Comparison of ENCODE assay signal across 28 mouse cellular contexts in the genomic region with DNA sequence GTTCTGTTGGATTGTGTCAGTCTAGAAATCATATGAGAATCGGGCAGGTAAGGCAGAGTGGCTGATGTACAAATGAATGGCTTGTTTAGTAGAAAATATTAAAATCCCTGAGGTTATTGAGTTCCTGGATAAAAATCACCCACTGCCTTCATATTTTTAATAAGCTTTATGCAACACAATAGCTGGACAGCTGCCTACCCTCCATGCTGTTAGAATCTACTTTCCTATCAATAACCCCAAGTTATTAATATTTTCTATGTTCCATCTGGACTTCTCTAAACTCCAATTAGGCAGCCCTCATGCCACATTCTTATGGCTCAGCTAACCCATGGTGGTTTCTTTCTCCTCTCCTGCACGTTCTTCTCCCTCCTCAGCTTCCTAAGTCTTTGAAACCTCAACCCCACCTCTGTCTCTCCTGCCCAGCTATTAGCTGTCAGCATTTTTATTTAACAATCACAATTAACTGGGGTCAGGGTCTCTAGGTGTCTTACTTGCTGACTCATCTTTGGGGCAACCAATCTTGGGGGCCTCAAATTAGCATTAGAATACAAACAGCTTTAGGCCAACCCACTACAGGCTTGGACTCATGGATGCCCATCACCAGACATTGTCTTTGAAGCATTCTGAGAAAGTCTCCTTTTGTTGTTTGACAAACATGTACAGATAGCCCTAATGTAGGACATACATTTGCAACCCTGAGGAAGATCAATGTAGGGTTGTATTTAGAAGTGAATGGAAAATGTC.
"Had no signal": no experiment of that assay in that cellular context is flagged by ENCODE, and none has a peak within 500 bp of the region (broad histone marks: within the 10 kb centered on the region; RNA-seq: fewer than 3 reads in every experiment).

No protein-coding gene starts in this region.

- ATAC-seq: hindbrain, embryonic 16.5 days; inflammation-experienced regulatory T-cells, adult 6 months; intestine, embryonic 15.5 days; intestine, postnatal 0 days; liver, postnatal 0 days had no signal

- H3K9ac ChIP-seq: heart, embryonic 12.5 days; hindbrain, embryonic 12.5 days; hindbrain, embryonic 14.5 days; intestine, embryonic 15.5 days; limb, embryonic 12.5 days; liver, embryonic 13.5 days; liver, embryonic 15.5 days; liver, postnatal 0 days had no signal

- H3K36me3 ChIP-seq: heart, embryonic 10.5 days; heart, embryonic 12.5 days; hindbrain, embryonic 10.5 days; hindbrain, embryonic 12.5 days; intestine, embryonic 15.5 days; limb, embryonic 12.5 days; liver, embryonic 13.5 days; liver, embryonic 15.5 days had no signal

- H3K27ac ChIP-seq: gastrocnemius, adult 2 months; heart, embryonic 10.5 days; hindbrain, embryonic 10.5 days; hindbrain, embryonic 12.5 days; hindbrain, embryonic 14.5 days; intestine, embryonic 15.5 days; left cerebral cortex, adult 2 months; limb, embryonic 10.5 days; limb, embryonic 12.5 days; liver, embryonic 13.5 days; liver, embryonic 15.5 days had no signal

- H3K27me3 ChIP-seq: heart, embryonic 12.5 days; hindbrain, embryonic 12.5 days; intestine, embryonic 15.5 days; limb, embryonic 12.5 days; liver, embryonic 13.5 days; liver, embryonic 15.5 days had no signal

- H3K9me3 ChIP-seq: heart, embryonic 10.5 days; heart, embryonic 12.5 days; hindbrain, embryonic 10.5 days; hindbrain, embryonic 12.5 days; intestine, embryonic 15.5 days; limb, embryonic 10.5 days; limb, embryonic 12.5 days; liver, embryonic 13.5 days; liver, embryonic 15.5 days had no signal

- H3K4me2 ChIP-seq: heart, embryonic 12.5 days; hindbrain, embryonic 12.5 days; hindbrain, embryonic 14.5 days; intestine, embryonic 15.5 days; limb, embryonic 12.5 days; liver, embryonic 11.5 days; liver, embryonic 13.5 days; liver, embryonic 15.5 days had no signal

- DNase-seq: gastrocnemius, adult 2 months; gastrocnemius, postnatal 10 days; gastrocnemius, postnatal 25 days; heart, adult 18-20 months; heart, postnatal 10 days; heart, postnatal 4 days; kidney, adult 18-20 months; kidney, adult 8-10 months; kidney, postnatal 10 days; kidney, postnatal 25 days; kidney, postnatal 4 days; liver; liver, embryonic 13.5 days; liver, postnatal 0 days had no signal

- H3K4me3 ChIP-seq: gastrocnemius, adult 2 months; heart, embryonic 10.5 days; heart, embryonic 12.5 days; hindbrain, embryonic 10.5 days; hindbrain, embryonic 12.5 days; intestine, embryonic 15.5 days; left cerebral cortex, adult 2 months; limb, embryonic 10.5 days; limb, embryonic 12.5 days; liver, embryonic 13.5 days; liver, embryonic 15.5 days had no signal

- H3K4me1 ChIP-seq: heart, embryonic 10.5 days; heart, embryonic 12.5 days; hindbrain, embryonic 10.5 days; hindbrain, embryonic 12.5 days; intestine, embryonic 15.5 days; limb, embryonic 10.5 days; limb, embryonic 12.5 days; liver, embryonic 15.5 days had no signal
